Mouse (Mus musculus) gastrocnemius, postnatal 4 days (tissue): ENCODE measurements around the gene Fbln1. TPM values are rescaled to one million over a fixed set of nuclear protein-coding genes. Genes with fewer than 3 reads are reported as not detected.
"Not testable (repeated sequence)": the region's sequence is repeated elsewhere in the genome, so short reads cannot be mapped to it uniquely, and the experiment has no call there.

ENCODE experiments used
- DNase-seq, 2 experiments: peaks; one replicate each; pipeline ENCODE4 v3.0.0; 2021 to 2022; ENCODE audit warnings: low spot score in 2 of 2, mixed read lengths in 2 of 2
- total RNA-seq, 2 experiments: library from RNA; stranded (reverse); gene quantifications; 2 replicates each; pipeline ENCODE4 v1.2.3; 2021

Fbln1 gene
- total RNA-seq, 2 experiments from 2014 or later, result 41.1 to 42.4 TPM

GRCm38 (mm10) chr15:85282021-85282420 is 76.3 kb downstream of the Fbln1 start:
- DNase-seq, result no peak

GRCm38 (mm10) chr15:85284651-85285050 is 78.9 kb downstream of the Fbln1 start:
- DNase-seq, result no peak

GRCm38 (mm10) chr15:85294632-85295031 is 88.9 kb downstream of the Fbln1 start:
- no peak for DNase-seq

GRCm38 (mm10) chr15:85295544-85295943 is 89.8 kb downstream of the Fbln1 start:
- DNase-seq, result no peak

GRCm38 (mm10) chr15:85295977-85296376 is 90.2 kb downstream of the Fbln1 start:
- DNase-seq, result no peak

GRCm38 (mm10) chr15:85296538-85296937 is 90.8 kb downstream of the Fbln1 start:
- no peak for DNase-seq

- DNase-seq, result no peak
Observed at GRCm38 (mm10) chr15:85298167-85298781, 92.5 kb downstream of the Fbln1 start.

- no peak for DNase-seq
Observed at GRCm38 (mm10) chr15:85298946-85299345, 93.2 kb downstream of the Fbln1 start.

- no peak for DNase-seq
Observed at GRCm38 (mm10) chr15:85303241-85303640, 97.5 kb downstream of the Fbln1 start.

- DNase-seq, result no peak
Observed at GRCm38 (mm10) chr15:85303976-85304375, 98.2 kb downstream of the Fbln1 start.

GRCm38 (mm10) chr15:85307061-85307660 is 101.4 kb downstream of the Fbln1 start:
- no peak for DNase-seq

GRCm38 (mm10) chr15:85311058-85311657 is 105.4 kb downstream of the Fbln1 start:
- DNase-seq, result no peak

GRCm38 (mm10) chr15:85315378-85316025 is 109.8 kb downstream of the Fbln1 start:
- DNase-seq, result peak; percentile 54 to 59

GRCm38 (mm10) chr15:85316342-85317140 is 110.8 kb downstream of the Fbln1 start:
- no peak for DNase-seq

- DNase-seq, result no peak
Observed at GRCm38 (mm10) chr15:85319924-85320668, 114.3 kb downstream of the Fbln1 start.

GRCm38 (mm10) chr15:85323214-85323613 is 117.5 kb downstream of the Fbln1 start:
- DNase-seq, result no peak

GRCm38 (mm10) chr15:85324426-85324825 is 118.7 kb downstream of the Fbln1 start:
- no peak for DNase-seq

GRCm38 (mm10) chr15:85327808-85328207 is 122.1 kb downstream of the Fbln1 start:
- no peak for DNase-seq

- not testable (repeated sequence) for DNase-seq
Observed at GRCm38 (mm10) chr15:85328455-85328854, 122.7 kb downstream of the Fbln1 start.

- DNase-seq, result no peak
Observed at GRCm38 (mm10) chr15:85329096-85329495, 123.3 kb downstream of the Fbln1 start.

GRCm38 (mm10) chr15:85330024-85330423 is 124.3 kb downstream of the Fbln1 start:
- no peak for DNase-seq
